Comparison of ENCODE assay signal across 8 mouse cellular contexts in genomic region chr16:92057852-92058643, GRCm38 (mm10). TPM values are rescaled to one million over a fixed set of nuclear protein-coding genes. Genes with fewer than 3 reads are reported as not detected.
DNase-seq lines count a peak whose midpoint lies in the region; ATAC-seq and TF ChIP-seq lines count a peak whose summit lies in the region.

Gene Mrps6, plus strand, starts transcription at chr16:92058270.
Gene Gm49711, plus strand, starts transcription at chr16:92058316.
Gene Slc5a3, plus strand, starts transcription at chr16:92058322.

- WGBS in forebrain, embryonic 10.5 days, result under 1% methylated on average over 96 of the region's 99 CpGs
- WGBS in heart, embryonic 14.5 days, result under 1% methylated on average over 61 of the region's 99 CpGs
- WGBS in liver, embryonic 13.5 days (ENCODE audit: insufficient replicate concordance), result under 1% methylated on average over 98 of the region's 99 CpGs
- WGBS in stomach, embryonic 14.5 days, result under 1% methylated on average over 85 of the region's 99 CpGs

- ATAC-seq in heart, embryonic 14.5 days (ENCODE audit: insufficient number of reproducible peaks, insufficient read depth, low FRiP score, low read depth), result peak; percentile 91
- ATAC-seq in liver, embryonic 13.5 days (ENCODE audit: low read depth), result peak; percentile 90
- ATAC-seq in stomach, embryonic 14.5 days (ENCODE audit: insufficient number of reproducible peaks, insufficient read depth, low FRiP score, low read depth), result peak; percentile 91

- H3K4me1 ChIP-seq in CH12.LX (ENCODE audit: control insufficient read depth in 1 of 2, insufficient read depth in 2 of 2), result peaks cover 6 to 39% of the 10 kb centered on the region in 2 experiments
- H3K4me1 ChIP-seq in forebrain, embryonic 10.5 days, result peaks cover 39% of the 10 kb centered on the region
- peaks cover 5 to 27% of the 10 kb centered on the region in 2 experiments; a peak in 3 of 4 replicates for H3K4me1 ChIP-seq in heart, embryonic 14.5 days (ENCODE audit: control insufficient read depth in 2 of 2, insufficient read depth in 2 of 2, low read length in 2 of 2)
- H3K4me1 ChIP-seq in liver, embryonic 13.5 days (replicated peaks), result peaks cover 31% of the 10 kb centered on the region
- peaks cover 13% of the 10 kb centered on the region for H3K4me1 ChIP-seq in stomach, embryonic 14.5 days (ENCODE audit: control insufficient read depth, insufficient read depth, low read length)

- peak; percentile 82 for DNase-seq in CH12.LX (ENCODE audit: extremely low read depth)
- peak; percentile 57 for DNase-seq in c-Kit-positive CD71-negative TER-119-negative erythroid progenitor cells, embryonic 14.5 days (ENCODE audit: low read depth)
- DNase-seq in forebrain, embryonic 10.5 days (ENCODE audit: extremely low spot score, low spot score), result peak; percentile 93
- peak; percentile 95 for DNase-seq in kidney, postnatal 14 days
- DNase-seq in liver, embryonic 13.5 days, result peak; percentile 77
- peak; percentile 79 to 84 for DNase-seq in natural killer cell, adult 2 months (ENCODE audit: low spot score in 2 of 2)

- TF ChIP-seq CTCF in CH12.LX (conservative IDR thresholded peaks at IDR 0.05 in 1 of 2, IDR thresholded peaks at IDR 0.05 in 1 of 2; ENCODE audit: low read depth in 2 of 2, low read length in 2 of 2), result no peak; a peak in 1 of 4 replicates

- in situ Hi-C loops in CH12.LX (cut with MboI; ENCODE audit: low pct_ligation_motif_present, low pct_unique_long_range_greater_than_20kb, low sequenced_read_pairs), result no loop called here

- no peak within 1 kb of the TSS for H3K27ac ChIP-seq in CH12.LX (ENCODE audit: insufficient read depth, low read depth)
- peak within 1 kb of the TSS; percentile 97 for H3K27ac ChIP-seq in forebrain, embryonic 10.5 days
- H3K27ac ChIP-seq in heart, embryonic 14.5 days (replicated peaks in 1 of 2; ENCODE audit: control insufficient read depth in 1 of 2, insufficient read depth in 1 of 2, low read depth in 2 of 2, low read length in 2 of 2), result peak within 1 kb of the TSS; percentile 82
- H3K27ac ChIP-seq in liver, embryonic 13.5 days, result peak within 1 kb of the TSS; percentile 47; the same call in 1 of the 2 replicates
- peak within 1 kb of the TSS; percentile 75 for H3K27ac ChIP-seq in stomach, embryonic 14.5 days (ENCODE audit: low read length)

- peaks cover 0 to 38% of the 10 kb centered on the region in 2 experiments for H3K36me3 ChIP-seq in CH12.LX (replicated peaks in 1 of 2; ENCODE audit: control insufficient read depth in 1 of 2, insufficient read depth in 1 of 2, low read length in 1 of 2)
- H3K36me3 ChIP-seq in forebrain, embryonic 10.5 days (replicated peaks), result peaks cover 35% of the 10 kb centered on the region
- H3K36me3 ChIP-seq in heart, embryonic 14.5 days (ENCODE audit: control insufficient read depth, insufficient read depth, low read length), result peaks cover 34% of the 10 kb centered on the region
- H3K36me3 ChIP-seq in liver, embryonic 13.5 days, result peaks cover 20% of the 10 kb centered on the region
- H3K36me3 ChIP-seq in stomach, embryonic 14.5 days (ENCODE audit: control insufficient read depth, insufficient read depth, low read length), result peaks cover 4% of the 10 kb centered on the region; the same call in 1 of the 2 replicates

- peak within 1 kb of the TSS; percentile 88 for H3K4me2 ChIP-seq in CH12.LX (ENCODE audit: insufficient read depth, low read depth, poor library complexity, severe bottlenecking)
- peak within 1 kb of the TSS; percentile 95 for H3K4me2 ChIP-seq in heart, embryonic 14.5 days (ENCODE audit: low read length)
- peak within 1 kb of the TSS; percentile 98 for H3K4me2 ChIP-seq in liver, embryonic 13.5 days
- peak within 1 kb of the TSS; percentile 87 for H3K4me2 ChIP-seq in stomach, embryonic 14.5 days (replicated peaks; ENCODE audit: low read depth, low read length)

- peak within 1 kb of the TSS; percentile 82 to 92 (median 83) for H3K4me3 ChIP-seq in CH12.LX (replicated peaks in 1 of 3; ENCODE audit: low read depth in 2 of 3, low read length in 2 of 3, poor library complexity in 1 of 3)
- H3K4me3 ChIP-seq in forebrain, embryonic 10.5 days, result peak within 1 kb of the TSS; percentile 97
- H3K4me3 ChIP-seq in heart, embryonic 14.5 days (ENCODE audit: control insufficient read depth in 1 of 2, insufficient read depth in 1 of 2, low read depth in 1 of 2, low read length in 2 of 2), result peak within 1 kb of the TSS; percentile 85 to 95
- H3K4me3 ChIP-seq in liver, embryonic 13.5 days (replicated peaks), result peak within 1 kb of the TSS; percentile 81
- peak within 1 kb of the TSS; percentile 62 for H3K4me3 ChIP-seq in stomach, embryonic 14.5 days (ENCODE audit: low read depth, low read length)

- H3K27me3 ChIP-seq in CH12.LX (replicated peaks), result no peaks in the 10 kb centered on the region
- H3K27me3 ChIP-seq in forebrain, embryonic 10.5 days (ENCODE audit: poor library complexity, severe bottlenecking), result no peaks in the 10 kb centered on the region
- no peaks in the 10 kb centered on the region for H3K27me3 ChIP-seq in heart, embryonic 14.5 days (ENCODE audit: control insufficient read depth, insufficient read depth, low read length)
- no peaks in the 10 kb centered on the region for H3K27me3 ChIP-seq in liver, embryonic 13.5 days
- no peaks in the 10 kb centered on the region for H3K27me3 ChIP-seq in stomach, embryonic 14.5 days (ENCODE audit: control insufficient read depth, insufficient read depth, low read length)

- H3K79me2 ChIP-seq in CH12.LX (replicated peaks; ENCODE audit: control insufficient read depth, extremely low read depth, insufficient read depth, poor library complexity, severe bottlenecking), result 0 out of 2 replicates have a peak, but pooled peaks cover 3% of the 10 kb centered on the region

- H3K9me3 ChIP-seq in CH12.LX (replicated peaks; ENCODE audit: low read length), result peaks cover 15% of the 10 kb centered on the region
- H3K9me3 ChIP-seq in forebrain, embryonic 10.5 days, result peaks cover 13% of the 10 kb centered on the region
- H3K9me3 ChIP-seq in heart, embryonic 14.5 days (ENCODE audit: control insufficient read depth, low read length), result peaks cover 11% of the 10 kb centered on the region
- peaks cover 7% of the 10 kb centered on the region; the same call in 1 of the 2 replicates for H3K9me3 ChIP-seq in liver, embryonic 13.5 days (replicated peaks)
- H3K9me3 ChIP-seq in stomach, embryonic 14.5 days (ENCODE audit: control insufficient read depth, low read depth, low read length), result peaks cover 7% of the 10 kb centered on the region; the same call in 1 of the 2 replicates

- TF ChIP-seq POLR2A in CH12.LX (IDR thresholded peaks at IDR 0.05; ENCODE audit: low read depth, low read length), result peak; percentile 100

- H3K9ac ChIP-seq in CH12.LX (ENCODE audit: insufficient read depth, low read depth), result peak within 1 kb of the TSS; percentile 81
- H3K9ac ChIP-seq in heart, embryonic 14.5 days (ENCODE audit: low read length), result peak within 1 kb of the TSS; percentile 91
- peak within 1 kb of the TSS; percentile 81 for H3K9ac ChIP-seq in liver, embryonic 13.5 days
- H3K9ac ChIP-seq in stomach, embryonic 14.5 days (replicated peaks; ENCODE audit: low read depth, low read length), result peak within 1 kb of the TSS; percentile 59

- TF ChIP-seq EP300 in CH12.LX (IDR thresholded peaks at IDR 0.05; ENCODE audit: low read length), result no peak

- dilution Hi-C loops in CH12.LX (cut with MboI; ENCODE audit: extremely low pct_ligation_motif_present, extremely low pct_unique_long_range_greater_than_20kb, low sequenced_read_pairs), result no loop called here

- TF ChIP-seq RAD21 in CH12.LX (IDR thresholded peaks at IDR 0.05; ENCODE audit: low read depth, low read length), result no peak

TF ChIP-seq in CH12.LX, 34 proteins besides CTCF, POLR2A, EP300 and RAD21 (continues in another document):
- TF ChIP-seq ZMIZ1 (IDR thresholded peaks at IDR 0.05; ENCODE audit: low read depth, low read length) (peak; percentile 96), POLR2AphosphoS2 (IDR thresholded peaks at IDR 0.05; ENCODE audit: low read depth, low read length) (peak; percentile 80; the same call in 1 of the 2 replicates), BHLHE40 (IDR thresholded peaks at IDR 0.05; ENCODE audit: low read depth, low read length) (no peak), HCFC1 (IDR thresholded peaks at IDR 0.05; ENCODE audit: low read depth, low read length) (peak; percentile 52), TBP (conservative IDR thresholded peaks at IDR 0.05; ENCODE audit: low read depth, low read length) (peak; percentile 96), CHD2 (IDR thresholded peaks at IDR 0.05; ENCODE audit: low read length) (0 out of 2 replicates have a peak, but pooled peaks have one; percentile 34), TCF12 (IDR thresholded peaks at IDR 0.05; ENCODE audit: low read depth, low read length) (peak; percentile 85), GABPA (IDR thresholded peaks at IDR 0.05; ENCODE audit: insufficient replicate concordance, low read depth, low read length) (no peak), SIN3A (IDR thresholded peaks at IDR 0.05; ENCODE audit: low read length) (peak; percentile 80; the same call in 1 of the 2 replicates)

RNA-seq across cellular contexts. Expression of gene Mrps6, which starts in this region (rescaled TPM):
- total RNA-seq in CH12.LX (2012; rRNA removed) (28.4 and 35.9 TPM in 2 replicates), CH12.LX (2014; rRNA removed) (39.7 and 43.0 TPM in 2 replicates)
- polyA plus RNA-seq in CH12.LX (2012; ENCODE audit: insufficient read length, low read depth), result 93.4 and 110 TPM in 2 replicates
- polyA plus RNA-seq in forebrain, embryonic 10.5 days (2016; fragmentation: Nextera tagmentation; extraction: Ambion mirVana), result 134 and 135 TPM in 2 replicates
- polyA plus RNA-seq in heart, embryonic 14.5 days (2014; fragmentation: Nextera tagmentation; extraction: Ambion mirVana), result 135 and 149 TPM in 2 replicates
- polyA plus RNA-seq in liver, embryonic 13.5 days (2015; fragmentation: Nextera tagmentation; extraction: Ambion mirVana), result 43.7 and 47.8 TPM in 2 replicates
- polyA plus RNA-seq in stomach, embryonic 14.5 days (2014; fragmentation: Nextera tagmentation; extraction: Ambion mirVana), result 95.4 and 96.8 TPM in 2 replicates

RNA-seq across cellular contexts. Expression of gene Gm49711, which starts in this region (rescaled TPM):
- total RNA-seq in CH12.LX (2012; rRNA removed) (not detected in 2 replicates), CH12.LX (2014; rRNA removed) (not detected in 2 replicates)
- polyA plus RNA-seq in CH12.LX (2012; ENCODE audit: insufficient read length, low read depth), result not detected in 2 replicates
- polyA plus RNA-seq in forebrain, embryonic 10.5 days (2016; fragmentation: Nextera tagmentation; extraction: Ambion mirVana), result 0.12 and 0.15 TPM in 2 replicates
- polyA plus RNA-seq in heart, embryonic 14.5 days (2014; fragmentation: Nextera tagmentation; extraction: Ambion mirVana), result not detected in 2 replicates
- not detected in 2 replicates for polyA plus RNA-seq in liver, embryonic 13.5 days (2015; fragmentation: Nextera tagmentation; extraction: Ambion mirVana)
- not detected in 2 replicates for polyA plus RNA-seq in stomach, embryonic 14.5 days (2014; fragmentation: Nextera tagmentation; extraction: Ambion mirVana)

RNA-seq across cellular contexts. Expression of gene Slc5a3, which starts in this region (rescaled TPM):
- total RNA-seq in CH12.LX (2012; rRNA removed), result 3.9 and 4.1 TPM in 2 replicates
- total RNA-seq in CH12.LX (2014; rRNA removed), result 2.2 and 2.3 TPM in 2 replicates
- polyA plus RNA-seq in CH12.LX (2012; ENCODE audit: insufficient read length, low read depth), result 1.1 and 1.7 TPM in 2 replicates
- 10.8 and 12.0 TPM in 2 replicates for polyA plus RNA-seq in forebrain, embryonic 10.5 days (2016; fragmentation: Nextera tagmentation; extraction: Ambion mirVana)
- 5.7 and 6.1 TPM in 2 replicates for polyA plus RNA-seq in heart, embryonic 14.5 days (2014; fragmentation: Nextera tagmentation; extraction: Ambion mirVana)
- polyA plus RNA-seq in liver, embryonic 13.5 days (2015; fragmentation: Nextera tagmentation; extraction: Ambion mirVana), result 0.96 and 1.3 TPM in 2 replicates
- 8.5 and 9.8 TPM in 2 replicates for polyA plus RNA-seq in stomach, embryonic 14.5 days (2014; fragmentation: Nextera tagmentation; extraction: Ambion mirVana)
